Mouse (Mus musculus): Measurements from ENCODE around the gene Ostf1.

- TF ChIP-seq CTCF (IDR thresholded peaks at IDR 0.05; ENCODE audit: borderline replicate concordance, control insufficient read depth, extremely low read depth, insufficient read depth, low read length, poor library complexity) (no peak), POLR2A (IDR thresholded peaks at IDR 0.05; ENCODE audit: control insufficient read depth, extremely low read depth, insufficient read depth, low read length, poor library complexity) (no peak)
These were observed 11.9 kb downstream of the Ostf1 start for GRCm38 (mm10) chr19:18619691-18620090.
